ENCODE assay signal across 17 mouse cellular contexts in genomic region chr12:70070306-70070705, GRCm38 (mm10). TPM values are rescaled to one million over a fixed set of nuclear protein-coding genes. Genes with fewer than 3 reads are reported as not detected.
DNase-seq lines count a peak whose midpoint lies in the region; ATAC-seq and TF ChIP-seq lines count a peak whose summit lies in the region.
"Had no signal": no experiment of that assay in that cellular context is flagged by ENCODE, and none has a peak within 500 bp of the region (broad histone marks: within the 10 kb centered on the region; RNA-seq: fewer than 3 reads in every experiment).

No protein-coding gene starts in this region.

- peak overlapping the region; percentile 71 for H3K27ac ChIP-seq in forebrain, embryonic 10.5 days
- peak overlapping the region; percentile 31; the same call in 1 of the 2 replicates for H3K27ac ChIP-seq in hindbrain, embryonic 12.5 days
- H3K27ac ChIP-seq in midbrain, embryonic 11.5 days (ENCODE audit: low read depth, low read length) = peak overlapping the region; percentile 18; the same call in 1 of the 2 replicates
- H3K27ac ChIP-seq in olfactory bulb, adult 2 months (ENCODE audit: insufficient read depth, low read depth, low read length) = peak overlapping the region; percentile 65
- no peak overlapping the region for H3K27ac ChIP-seq in thymus, adult 2 months (ENCODE audit: control insufficient read depth, insufficient read depth, low read length)
- H3K27ac ChIP-seq: embryonic facial prominence, embryonic 13.5 days; heart, adult 2 months; liver, embryonic 15.5 days; stomach, embryonic 15.5 days had no signal

- peaks cover 44% of the 10 kb centered on the region for H3K4me1 ChIP-seq in forebrain, embryonic 10.5 days
- H3K4me1 ChIP-seq in hindbrain, embryonic 12.5 days = peaks cover 36% of the 10 kb centered on the region
- H3K4me1 ChIP-seq in midbrain, embryonic 11.5 days (ENCODE audit: control insufficient read depth, insufficient read depth, low read length) = peaks cover 19% of the 10 kb centered on the region
- peaks cover 35% of the 10 kb centered on the region for H3K4me1 ChIP-seq in olfactory bulb, adult 2 months (ENCODE audit: control insufficient read depth, insufficient read depth, low read length)
- peaks cover 8% of the 10 kb centered on the region for H3K4me1 ChIP-seq in thymus, adult 2 months (replicated peaks; ENCODE audit: control insufficient read depth, insufficient read depth, low read length)
- H3K4me1 ChIP-seq: liver, embryonic 15.5 days; stomach, embryonic 15.5 days had no signal

- ATAC-seq in hindbrain, embryonic 12.5 days (ENCODE audit: low FRiP score) = peak; percentile 59
- peak; percentile 83 for ATAC-seq in midbrain, embryonic 11.5 days (ENCODE audit: low FRiP score)
- ATAC-seq: Patski had no signal

- no peak for TF ChIP-seq CTCF in olfactory bulb, adult 2 months (IDR thresholded peaks at IDR 0.05; ENCODE audit: insufficient read depth, low read depth, low read length)
- no peak for TF ChIP-seq CTCF in thymus, adult 2 months (IDR thresholded peaks at IDR 0.05; ENCODE audit: borderline replicate concordance, control insufficient read depth, extremely low read depth, insufficient read depth, low read length, poor library complexity)

- no peaks in the 10 kb centered on the region for H3K9me3 ChIP-seq in forebrain, embryonic 10.5 days
- H3K9me3 ChIP-seq in hindbrain, embryonic 12.5 days (replicated peaks) = no peaks in the 10 kb centered on the region
- no peaks in the 10 kb centered on the region for H3K9me3 ChIP-seq in midbrain, embryonic 11.5 days (ENCODE audit: control insufficient read depth, low read length)
- H3K9me3 ChIP-seq: embryonic facial prominence, embryonic 13.5 days; liver, embryonic 15.5 days; stomach, embryonic 15.5 days had no signal

- H3K4me3 ChIP-seq in forebrain, embryonic 10.5 days = 0 out of 2 replicates have a peak overlapping the region, but pooled peaks have one; percentile 8
- no peak overlapping the region for H3K4me3 ChIP-seq in hindbrain, embryonic 12.5 days
- no peak overlapping the region for H3K4me3 ChIP-seq in midbrain, embryonic 11.5 days (ENCODE audit: low read depth, low read length)
- no peak overlapping the region for H3K4me3 ChIP-seq in olfactory bulb, adult 2 months (ENCODE audit: insufficient read depth, low read depth, low read length)
- no peak overlapping the region for H3K4me3 ChIP-seq in thymus, adult 2 months (ENCODE audit: control insufficient read depth, insufficient read depth, low read length)
- H3K4me3 ChIP-seq: embryonic facial prominence, embryonic 13.5 days; heart, adult 2 months; liver, embryonic 15.5 days; stomach, embryonic 15.5 days had no signal

- H3K36me3 ChIP-seq in forebrain, embryonic 10.5 days (replicated peaks) = peaks cover 3% of the 10 kb centered on the region; the same call in 1 of the 2 replicates
- H3K36me3 ChIP-seq in hindbrain, embryonic 12.5 days = no peaks in the 10 kb centered on the region
- H3K36me3 ChIP-seq in midbrain, embryonic 11.5 days (ENCODE audit: control insufficient read depth, insufficient read depth, low read length) = no peaks in the 10 kb centered on the region
- no peaks in the 10 kb centered on the region for H3K36me3 ChIP-seq in thymus, adult 2 months (ENCODE audit: control insufficient read depth, insufficient read depth, low read length)
- H3K36me3 ChIP-seq: liver, embryonic 15.5 days; stomach, embryonic 15.5 days had no signal

- no peak overlapping the region for H3K9ac ChIP-seq in hindbrain, embryonic 12.5 days
- H3K9ac ChIP-seq in midbrain, embryonic 11.5 days (ENCODE audit: low read length) = no peak overlapping the region
- H3K9ac ChIP-seq: embryonic facial prominence, embryonic 13.5 days; liver, embryonic 15.5 days; stomach, embryonic 15.5 days had no signal

- DNase-seq in forebrain, embryonic 10.5 days (ENCODE audit: extremely low spot score, low spot score) = peak; percentile 33
- DNase-seq in midbrain, embryonic 11.5 days (ENCODE audit: low spot score, missing footprints) = peak; percentile 85
- no peak for DNase-seq in layer of hippocampus, postnatal 36 days
- DNase-seq in spleen, postnatal 10 days (ENCODE audit: low spot score in 2 of 2) = no peak
- no peak for DNase-seq in thymus, adult 2 months
- DNase-seq: adrenal gland, postnatal 25 days; heart, adult 2 months; kidney, postnatal 36 days; lung, postnatal 4 days; right cerebral cortex, postnatal 25 days had no signal

- TF ChIP-seq POLR2A in olfactory bulb, adult 2 months (IDR thresholded peaks at IDR 0.05; ENCODE audit: insufficient read depth, low read depth, low read length) = no peak
- no peak for TF ChIP-seq POLR2A in thymus, adult 2 months (IDR thresholded peaks at IDR 0.05; ENCODE audit: control insufficient read depth, extremely low read depth, insufficient read depth, low read length, poor library complexity)

- H3K27me3 ChIP-seq in forebrain, embryonic 10.5 days (ENCODE audit: poor library complexity, severe bottlenecking) = peaks cover 24% of the 10 kb centered on the region
- no peaks in the 10 kb centered on the region for H3K27me3 ChIP-seq in hindbrain, embryonic 12.5 days
- H3K27me3 ChIP-seq in midbrain, embryonic 11.5 days (ENCODE audit: control insufficient read depth, insufficient read depth, low read length) = no peaks in the 10 kb centered on the region
- no peaks in the 10 kb centered on the region for H3K27me3 ChIP-seq in thymus, adult 2 months (ENCODE audit: control insufficient read depth, insufficient read depth, low read length)
- H3K27me3 ChIP-seq: CH12.LX; embryonic facial prominence, embryonic 13.5 days; liver, embryonic 15.5 days; Patski; stomach, embryonic 15.5 days had no signal

- WGBS in forebrain, embryonic 10.5 days = 18% methylated on average over 4 of the region's 4 CpGs
- 23% methylated on average over 4 of the region's 4 CpGs for WGBS in hindbrain, embryonic 12.5 days
- 26% methylated on average over 4 of the region's 4 CpGs for WGBS in midbrain, embryonic 11.5 days
- 42% methylated on average over 4 of the region's 4 CpGs for WGBS in olfactory bulb, adult 2 months
- WGBS in thymus, adult 2 months = 94% methylated on average over 4 of the region's 4 CpGs

- no peak overlapping the region for H3K4me2 ChIP-seq in hindbrain, embryonic 12.5 days (replicated peaks)
- no peak overlapping the region for H3K4me2 ChIP-seq in midbrain, embryonic 11.5 days
- H3K4me2 ChIP-seq: embryonic facial prominence, embryonic 13.5 days; liver, embryonic 15.5 days; stomach, embryonic 15.5 days had no signal

RNA-seq across cellular contexts. Expression of gene Nin, which starts 43.2 kb away (rescaled TPM):
- 8.9 and 9.7 TPM in 2 replicates for polyA plus RNA-seq in forebrain, embryonic 10.5 days (2016; fragmentation: Nextera tagmentation; extraction: Ambion mirVana)
- 15.7 and 17.0 TPM in 2 replicates for polyA plus RNA-seq in hindbrain, embryonic 12.5 days (2016; fragmentation: Nextera tagmentation; extraction: Ambion mirVana)
- 10.0 and 11.1 TPM in 2 replicates for polyA plus RNA-seq in midbrain, embryonic 11.5 days (2014; fragmentation: Nextera tagmentation; extraction: Ambion mirVana)
- 62.8 TPM in 1 of 2 replicates, not detected in the other for polyA plus RNA-seq in olfactory bulb, adult 2 months (2012; ENCODE audit: insufficient read depth, insufficient read length, low replicate concordance, missing spikeins)
- 10 to 100 TPM; 69.8 to 72.7 TPM for total RNA-seq in layer of hippocampus, postnatal 36 days (2021)
- polyA plus RNA-seq in thymus, adult 2 months (2012; rRNA removed) = 21.8 and 32.2 TPM in 2 replicates

Comparison
In these comparisons a context has a peak if more than half of its experiments do, and no peak if none do; other contexts are left out.
1. DNase-seq: peak in forebrain, embryonic 10.5 days (single experiment) and midbrain, embryonic 11.5 days (single experiment); none in layer of hippocampus, postnatal 36 days (0 of 2), spleen, postnatal 10 days (0 of 2) and thymus, adult 2 months (single experiment).